Mouse (Mus musculus) cortical plate, adult 2 months (tissue): ENCODE measurements around the gene Slc25a35.

Source experiments
- CTCF ChIP-seq: fragments of 200-500 bp; IDR thresholded peaks from 2 replicates; pipeline ENCODE4 v1.5.1; 2011; ENCODE audit warnings: mild to moderate bottlenecking, control low read depth, low read length; ENCODE audit not compliant: insufficient read depth; ENCODE audit errors: extremely low read depth
- POLR2A ChIP-seq: fragments of 200-500 bp; IDR thresholded peaks from 2 replicates; pipeline ENCODE4 v1.6.1; 2011; ENCODE audit warnings: mild to moderate bottlenecking, low read length, control low read depth; ENCODE audit not compliant: insufficient read depth; ENCODE audit errors: extremely low read depth

DNA sequence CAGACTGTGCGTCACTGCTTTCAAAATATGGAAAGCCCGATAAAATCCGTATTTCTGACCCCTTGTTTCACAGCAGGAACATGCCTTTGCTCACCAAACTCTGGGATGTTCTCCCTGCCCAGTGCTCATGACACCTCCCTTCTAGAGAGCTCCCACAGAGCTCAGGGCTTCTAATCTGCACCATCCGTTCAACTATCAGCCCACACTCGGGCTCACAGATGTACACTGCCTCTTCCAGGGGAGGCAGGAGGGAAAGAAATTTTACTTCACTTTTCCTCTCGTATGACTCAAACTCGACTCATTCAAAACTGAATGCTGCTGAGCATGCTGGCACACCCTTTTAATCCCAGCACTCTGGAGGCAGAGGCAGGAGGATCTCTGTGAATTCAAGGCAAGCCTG is 37.3 kb downstream of the Slc25a35 start:
- TF ChIP-seq POLR2A: no peak
- TF ChIP-seq CTCF: no peak
